Mouse (Mus musculus) intestine, embryonic 14.5 days (tissue): Measurements from ENCODE around the gene Frmd4b. TPM values are rescaled to one million over a fixed set of nuclear protein-coding genes. Genes with fewer than 3 reads are reported as not detected.

Experiments used
- ATAC-seq: fragments of 200-750 bp; cut with Nextera tagmentation; replicated peaks from 2 replicates; pipeline ENCODE4 v1.8.0; 2017; ENCODE audit warnings: low read depth, moderate number of reproducible peaks, moderate TSS enrichment, moderate library complexity; ENCODE audit not compliant: low FRiP score, low TSS enrichment
- DNase-seq: peaks from one replicate; pipeline ENCODE4 v3.0.0-alpha.2; 2018; ENCODE audit warnings: low spot score
- H3K27ac ChIP-seq: fragments of 300-500 bp; sonication (generic); 2 replicates; pipeline ENCODE4 v1.5.1; 2014; ENCODE audit warnings: low read depth, mild to moderate bottlenecking, control low read depth
- H3K27me3 ChIP-seq: fragments of 300-500 bp; sonication (generic); replicated peaks from 2 replicates; pipeline ENCODE4 v1.6.1; 2014; ENCODE audit warnings: low read length, control low read depth; ENCODE audit not compliant: control insufficient read depth, insufficient read depth
- H3K36me3 ChIP-seq: fragments of 300-500 bp; sonication (generic); 2 replicates; pipeline ENCODE4 v1.6.1; 2014; ENCODE audit warnings: low read length, control low read depth; ENCODE audit not compliant: control insufficient read depth, insufficient read depth
- H3K4me1 ChIP-seq: fragments of 300-500 bp; sonication (generic); replicated peaks from 2 replicates; pipeline ENCODE4 v1.6.1; 2014; ENCODE audit warnings: low read length, control low read depth, mixed read lengths; ENCODE audit not compliant: control insufficient read depth, insufficient read depth
- H3K4me2 ChIP-seq: fragments of 300-500 bp; sonication (generic); 2 replicates; pipeline ENCODE4 v1.6.1; 2014; ENCODE audit warnings: low read length
- H3K4me3 ChIP-seq: fragments of 300-500 bp; sonication (generic); 2 replicates; pipeline ENCODE4 v1.5.1; 2014; ENCODE audit warnings: low read depth, low read length, control low read depth, mixed read lengths
- H3K9ac ChIP-seq: fragments of 300-500 bp; sonication (generic); 2 replicates; pipeline ENCODE4 v1.6.1; 2014; ENCODE audit warnings: mild to moderate bottlenecking, low read length
- H3K9me3 ChIP-seq: fragments of 300-500 bp; sonication (generic); 2 replicates; pipeline ENCODE4 v1.6.1; 2016; ENCODE audit warnings: low read length, control low read depth; ENCODE audit not compliant: control insufficient read depth
- WGBS: fragments of 180-500 bp; shearing (Covaris S2); extraction: QIAGEN DNeasy Blood & Tissue Kit; methylation state at CpG from one replicate; pipeline ENCODE4 v1.1.7; 2014; 5-methylcytosine and 5-hydroxymethylcytosine counted together
- polyA plus RNA-seq: library from polyadenylated mRNA; unstranded; fragments of >200 nt; fragmentation: Nextera tagmentation; extraction: Ambion mirVana; gene quantifications from 2 replicates; pipeline ENCODE4 v1.2.1, GENCODE M21; 2014

The Frmd4b gene
- polyA plus RNA-seq, 1 experiment from 2014 or later: 17.1 TPM

GRCm38 (mm10) chr6:97615901-97616461, 1.4 kb downstream of the Frmd4b start:
- peak overlapping the region; percentile 93 for H3K4me2 ChIP-seq
- no peaks in the 10 kb centered on the region for H3K9me3 ChIP-seq
- H3K4me1 ChIP-seq: peaks cover 14% of the 10 kb centered on the region
- no peak for ATAC-seq
- no peak overlapping the region for H3K27ac ChIP-seq
- H3K36me3 ChIP-seq: no peaks in the 10 kb centered on the region
- no peaks in the 10 kb centered on the region for H3K27me3 ChIP-seq
- 8% methylated on average over 16 of the region's 16 CpGs for WGBS
- peak; percentile 69 for DNase-seq
- H3K9ac ChIP-seq: peak overlapping the region; percentile 6
- H3K4me3 ChIP-seq: peak overlapping the region; percentile 73

GRCm38 (mm10) chr6:97614179-97614578, 3.2 kb downstream of the Frmd4b start:
- DNase-seq: no peak
- H3K4me1 ChIP-seq: peaks cover 14% of the 10 kb centered on the region
- H3K27ac ChIP-seq: no peak overlapping the region
- no peak overlapping the region for H3K9ac ChIP-seq
- H3K4me3 ChIP-seq: no peak overlapping the region
- ATAC-seq: no peak
- H3K4me2 ChIP-seq: no peak overlapping the region
- no peaks in the 10 kb centered on the region for H3K36me3 ChIP-seq
- no peaks in the 10 kb centered on the region for H3K9me3 ChIP-seq
- H3K27me3 ChIP-seq: no peaks in the 10 kb centered on the region

- Histone ChIP-seq H3K9ac (no peak overlapping the region), H3K9me3 (no peaks in the 10 kb centered on the region), H3K36me3 (no peaks in the 10 kb centered on the region), H3K4me1 (peaks cover 14% of the 10 kb centered on the region), H3K27ac (no peak overlapping the region), H3K27me3 (no peaks in the 10 kb centered on the region), H3K4me3 (no peak overlapping the region), H3K4me2 (no peak overlapping the region)
- ATAC-seq (no peak), DNase-seq (no peak)
- WGBS: 87% methylated on average over 5 of the region's 5 CpGs
Observed at GRCm38 (mm10) chr6:97612861-97613260, 4.5 kb downstream of the Frmd4b start.

- no peak overlapping the region for H3K4me2 ChIP-seq
- H3K36me3 ChIP-seq: no peaks in the 10 kb centered on the region
- no peak overlapping the region for H3K9ac ChIP-seq
- peaks cover 6% of the 10 kb centered on the region for H3K4me1 ChIP-seq
- H3K9me3 ChIP-seq: no peaks in the 10 kb centered on the region
- no peak for ATAC-seq
- H3K27me3 ChIP-seq: no peaks in the 10 kb centered on the region
- WGBS: 77% methylated on average over 2 of the region's 2 CpGs
- H3K4me3 ChIP-seq: no peak overlapping the region
- DNase-seq: peak; percentile 38
- no peak overlapping the region for H3K27ac ChIP-seq
Observed at GRCm38 (mm10) chr6:97610051-97610450, 7.3 kb downstream of the Frmd4b start.

- H3K9ac ChIP-seq: no peak overlapping the region
- 50% methylated on average over 3 of the region's 3 CpGs for WGBS
- H3K27ac ChIP-seq: no peak overlapping the region
- no peaks in the 10 kb centered on the region for H3K9me3 ChIP-seq
- peak; percentile 7 for DNase-seq
- ATAC-seq: no peak
- H3K36me3 ChIP-seq: no peaks in the 10 kb centered on the region
- H3K27me3 ChIP-seq: no peaks in the 10 kb centered on the region
- H3K4me1 ChIP-seq: no peaks in the 10 kb centered on the region; the same call in 1 of the 2 replicates
- H3K4me3 ChIP-seq: no peak overlapping the region
- H3K4me2 ChIP-seq: no peak overlapping the region
Observed at GRCm38 (mm10) chr6:97607646-97608045, 9.7 kb downstream of the Frmd4b start.

GRCm38 (mm10) chr6:97595218-97595617, 22.1 kb downstream of the Frmd4b start:
- WGBS: 76% methylated on average over 3 of the region's 3 CpGs

GRCm38 (mm10) chr6:97594589-97594988, 22.8 kb downstream of the Frmd4b start:
- 94% methylated on average over 7 of the region's 7 CpGs for WGBS
- Histone ChIP-seq H3K36me3 (no peaks in the 10 kb centered on the region), H3K4me2 (no peak overlapping the region), H3K4me3 (no peak overlapping the region), H3K27me3 (no peaks in the 10 kb centered on the region), H3K9ac (no peak overlapping the region), H3K4me1 (no peaks in the 10 kb centered on the region), H3K27ac (no peak overlapping the region), H3K9me3 (no peaks in the 10 kb centered on the region)
- ATAC-seq (no peak), DNase-seq (no peak)

More at GRCm38 (mm10) chr6:97595218-97595617, 22.1 kb downstream of the Frmd4b start:
- Histone ChIP-seq H3K27me3 (no peaks in the 10 kb centered on the region), H3K4me1 (no peaks in the 10 kb centered on the region), H3K36me3 (no peaks in the 10 kb centered on the region), H3K4me3 (no peak overlapping the region), H3K9me3 (no peaks in the 10 kb centered on the region), H3K4me2 (no peak overlapping the region), H3K27ac (no peak overlapping the region), H3K9ac (no peak overlapping the region)
- DNase-seq (no peak), ATAC-seq (no peak)

GRCm38 (mm10) chr6:97590230-97590629, 27.1 kb downstream of the Frmd4b start:
- Histone ChIP-seq H3K4me1 (no peaks in the 10 kb centered on the region), H3K4me3 (no peak overlapping the region), H3K9ac (no peak overlapping the region), H3K9me3 (no peaks in the 10 kb centered on the region), H3K36me3 (no peaks in the 10 kb centered on the region), H3K4me2 (no peak overlapping the region), H3K27me3 (no peaks in the 10 kb centered on the region), H3K27ac (no peak overlapping the region)
- WGBS: 70% methylated on average over 5 of the region's 5 CpGs
- DNase-seq (no peak), ATAC-seq (no peak)

GRCm38 (mm10) chr6:97589581-97589980, 27.8 kb downstream of the Frmd4b start:
- H3K9ac ChIP-seq: no peak overlapping the region
- H3K36me3 ChIP-seq: no peaks in the 10 kb centered on the region
- ATAC-seq (no peak), DNase-seq (no peak)
- H3K4me2 ChIP-seq: no peak overlapping the region
- H3K9me3 ChIP-seq: no peaks in the 10 kb centered on the region
- no peaks in the 10 kb centered on the region for H3K27me3 ChIP-seq
- WGBS: 83% methylated on average over 3 of the region's 3 CpGs
- no peak overlapping the region for H3K27ac ChIP-seq
- no peak overlapping the region for H3K4me3 ChIP-seq
- H3K4me1 ChIP-seq: no peaks in the 10 kb centered on the region
